Mouse (Mus musculus) frontal cortex, adult (tissue): ENCODE measurements around the gene Fuz.

Experiments
- ATAC-seq: cut with Nextera tagmentation; 2 replicates; pipeline ENCODE4 v1.9.2; 2017; ENCODE audit warnings: mild to moderate bottlenecking, moderate library complexity, mixed read lengths; ENCODE audit not compliant: low TSS enrichment

Gene Fuz

GRCm38 (mm10) chr7:44929204-44930151 lies 33.6 kb downstream of the Fuz start, which contains the start of gene Ap2a1:
Gene Ap2a1 (minus strand): TSS chr7:44929496.
- peak; percentile 94 for ATAC-seq

DNA sequence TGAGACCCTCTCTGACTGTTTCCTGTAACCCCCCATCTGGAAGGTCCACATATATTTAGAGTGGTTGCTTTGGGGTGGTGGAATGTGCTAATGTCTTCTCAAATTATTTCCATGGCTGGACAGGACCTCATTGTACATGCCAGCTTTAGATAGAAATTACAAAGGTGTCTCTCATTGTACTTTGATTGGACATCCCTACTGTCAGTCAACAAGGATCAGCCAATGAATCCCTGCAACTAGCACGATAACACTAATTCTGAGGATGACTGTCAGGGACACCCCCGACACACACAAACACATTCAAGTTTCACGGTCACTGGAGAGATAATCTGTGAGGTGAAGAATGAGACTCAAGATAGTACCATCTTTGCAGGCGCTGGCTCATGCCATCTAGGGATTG lies 42.8 kb downstream of the Fuz start:
- ATAC-seq = no peak

DNA sequence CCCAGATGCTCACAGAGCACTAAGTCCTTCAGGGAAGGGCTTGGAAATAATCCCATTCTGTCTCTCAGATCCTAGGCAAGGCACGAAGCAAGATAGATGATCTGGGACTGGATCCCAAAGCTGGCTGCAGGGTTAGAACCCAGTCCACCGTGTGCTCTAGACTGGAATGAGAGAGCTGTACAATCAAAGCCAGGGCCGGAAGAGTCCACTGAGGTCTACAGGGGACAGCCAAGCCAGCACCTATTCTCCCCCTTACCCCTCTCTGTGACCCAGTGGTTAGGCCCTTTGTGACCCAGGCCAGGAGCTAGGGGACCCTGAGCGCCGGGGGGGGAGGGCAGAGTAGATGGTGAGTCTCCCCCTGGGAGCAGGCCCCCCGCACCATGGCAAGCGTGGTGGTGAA lies 47.0 kb downstream of the Fuz start, which contains the start of gene Tsks:
Gene Tsks (plus strand): TSS at position 301 of the 400 bp plus-strand sequence.
- ATAC-seq = no peak

DNA sequence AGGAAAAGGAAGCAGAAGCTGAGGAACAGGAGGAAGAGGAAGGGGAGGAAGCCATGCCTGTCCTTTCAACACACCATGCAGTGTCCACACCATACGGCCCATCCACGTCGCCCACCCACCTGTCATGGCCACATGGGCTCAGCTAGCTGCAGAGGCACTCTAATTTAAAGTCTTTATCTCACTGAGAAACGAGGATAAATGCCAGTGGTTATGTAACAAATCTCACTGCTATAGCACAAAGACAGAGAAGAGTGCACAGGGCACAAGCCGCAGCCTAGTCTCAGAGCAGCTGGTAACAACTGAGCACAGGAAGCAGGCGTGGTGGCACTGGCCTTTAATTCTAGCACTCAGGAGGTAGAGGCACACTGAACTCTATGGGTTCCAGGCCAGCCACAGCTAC lies 54.0 kb downstream of the Fuz start:
- peak; percentile 61; the same call in 1 of the 2 replicates for ATAC-seq

GRCm38 (mm10) chr7:44951960-44952359 lies 56.1 kb downstream of the Fuz start:
- peak; percentile 24; the same call in 1 of the 2 replicates for ATAC-seq
